Mouse (Mus musculus) hindbrain, embryonic 16.5 days (tissue): ENCODE results near the gene Brd4. TPM values are rescaled to one million over a fixed set of nuclear protein-coding genes. Genes with fewer than 3 reads are reported as not detected.

Experiments
- ATAC-seq: fragments of 200-750 bp; cut with Nextera tagmentation; 2 replicates; pipeline ENCODE4 v1.8.0; 2017; ENCODE audit warnings: moderate TSS enrichment, moderate library complexity
- H3K27ac ChIP-seq: fragments of 300-500 bp; sonication (generic); 2 replicates; pipeline ENCODE4 v1.5.1; 2014; ENCODE audit warnings: low read depth, mild to moderate bottlenecking, control low read depth, low read length, moderate library complexity
- H3K27me3 ChIP-seq: fragments of 300-500 bp; sonication (generic); replicated peaks from 2 replicates; pipeline ENCODE4 v1.6.1; 2014; ENCODE audit warnings: low read length; ENCODE audit not compliant: control insufficient read depth, insufficient read depth
- H3K36me3 ChIP-seq: fragments of 300-500 bp; sonication (generic); 2 replicates; pipeline ENCODE4 v1.6.1; 2014; ENCODE audit warnings: mild to moderate bottlenecking, low read length, moderate library complexity, mixed read lengths; ENCODE audit not compliant: control insufficient read depth, insufficient read depth
- H3K4me1 ChIP-seq: fragments of 300-500 bp; sonication (generic); 2 replicates; pipeline ENCODE4 v1.6.1; 2014; ENCODE audit warnings: low read depth, low read length; ENCODE audit not compliant: control insufficient read depth, insufficient read depth
- H3K4me2 ChIP-seq: fragments of 300-500 bp; sonication (generic); 2 replicates; pipeline ENCODE4 v1.6.1; 2014; ENCODE audit warnings: mild to moderate bottlenecking, low read length, control low read depth, moderate library complexity
- H3K4me3 ChIP-seq: fragments of 300-500 bp; sonication (generic); 2 replicates; pipeline ENCODE4 v1.5.1; 2014; ENCODE audit warnings: mild to moderate bottlenecking, low read length, control low read depth, moderate library complexity
- H3K9ac ChIP-seq: fragments of 300-500 bp; sonication (generic); 2 replicates; pipeline ENCODE4 v1.6.1; 2014; ENCODE audit warnings: low read depth, mild to moderate bottlenecking, control low read depth, low read length, moderate library complexity
- H3K9me3 ChIP-seq: fragments of 300-500 bp; sonication (generic); 2 replicates; pipeline ENCODE4 v1.6.1; 2014; ENCODE audit warnings: mild to moderate bottlenecking, low read length, moderate library complexity; ENCODE audit not compliant: control insufficient read depth
- WGBS: fragments of 180-500 bp; shearing (Covaris S2); extraction: QIAGEN DNeasy Blood & Tissue Kit; methylation state at CpG from one replicate; pipeline ENCODE4 v1.1.7; 2014; 5-methylcytosine and 5-hydroxymethylcytosine counted together
- polyA plus RNA-seq: library from polyadenylated mRNA; unstranded; fragments of >200 nt; fragmentation: Nextera tagmentation; extraction: Ambion mirVana; gene quantifications from 2 replicates; pipeline ENCODE4 v1.2.1, GENCODE M21; 2015

Brd4 gene
- polyA plus RNA-seq, 1 experiment from 2014 or later = 72.9 TPM

- 40% methylated on average over 2 of the region's 2 CpGs for WGBS
- Histone ChIP-seq H3K4me2 (no peak overlapping the region), H3K27ac (no peak overlapping the region), H3K27me3 (no peaks in the 10 kb centered on the region), H3K36me3 (no peaks in the 10 kb centered on the region), H3K9me3 (no peaks in the 10 kb centered on the region), H3K4me3 (no peak overlapping the region), H3K4me1 (peaks cover 5% of the 10 kb centered on the region), H3K9ac (no peak overlapping the region)
- no peak for ATAC-seq
Observed at GRCm38 (mm10) chr17:32268096-32268495, 16.4 kb downstream of the Brd4 start.

- Histone ChIP-seq H3K9ac (no peak overlapping the region), H3K4me1 (peaks cover 5% of the 10 kb centered on the region), H3K27ac (no peak overlapping the region), H3K4me2 (no peak overlapping the region), H3K36me3 (no peaks in the 10 kb centered on the region), H3K27me3 (no peaks in the 10 kb centered on the region), H3K4me3 (no peak overlapping the region), H3K9me3 (no peaks in the 10 kb centered on the region)
- WGBS = 85% methylated on average over 1 of the region's 1 CpGs
- no peak for ATAC-seq
Observed at GRCm38 (mm10) chr17:32267617-32268016, 16.9 kb downstream of the Brd4 start.

DNA sequence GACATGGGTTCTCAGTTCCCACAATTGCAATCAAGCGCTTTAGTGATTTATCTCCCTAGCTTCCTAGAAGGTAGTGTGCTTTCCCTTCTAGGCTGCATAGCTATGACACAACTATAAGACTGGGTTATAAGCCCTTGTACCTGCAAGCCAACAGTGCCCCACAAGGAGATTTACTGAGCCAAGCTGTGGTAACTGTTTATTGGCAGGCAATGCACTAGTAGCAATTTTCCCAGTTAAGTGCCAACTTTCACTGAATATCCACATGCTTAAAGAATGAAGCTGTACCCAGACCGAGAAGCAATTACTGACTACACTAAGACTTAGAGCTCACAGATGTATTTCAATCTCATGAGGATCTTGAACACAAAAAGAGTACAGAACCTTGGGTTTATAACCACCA, 20.9 kb downstream of the Brd4 start:
- 74% methylated on average over 2 of the region's 2 CpGs for WGBS
- H3K36me3 ChIP-seq = no peaks in the 10 kb centered on the region
- no peak overlapping the region for H3K4me3 ChIP-seq
- peak; percentile 19; the same call in 1 of the 2 replicates for ATAC-seq
- H3K27ac ChIP-seq = no peak overlapping the region
- H3K4me1 ChIP-seq = peaks cover 4% of the 10 kb centered on the region
- no peak overlapping the region for H3K9ac ChIP-seq
- no peak overlapping the region for H3K4me2 ChIP-seq
- H3K27me3 ChIP-seq = no peaks in the 10 kb centered on the region
- H3K9me3 ChIP-seq = no peaks in the 10 kb centered on the region

- 0 out of 2 replicates have a peak, but pooled peaks have one; percentile 12 for ATAC-seq
- H3K4me3 ChIP-seq = no peak overlapping the region
- no peaks in the 10 kb centered on the region for H3K36me3 ChIP-seq
- no peaks in the 10 kb centered on the region for H3K27me3 ChIP-seq
- no peak overlapping the region for H3K4me2 ChIP-seq
- 95% methylated on average over 8 of the region's 8 CpGs for WGBS
- no peak overlapping the region for H3K9ac ChIP-seq
- no peaks in the 10 kb centered on the region; the same call in 1 of the 2 replicates for H3K4me1 ChIP-seq
- no peaks in the 10 kb centered on the region for H3K9me3 ChIP-seq
- no peak overlapping the region for H3K27ac ChIP-seq
Observed at GRCm38 (mm10) chr17:32262831-32263559, 21.5 kb downstream of the Brd4 start.

- Histone ChIP-seq H3K9ac (no peak overlapping the region), H3K27me3 (no peaks in the 10 kb centered on the region), H3K4me2 (no peak overlapping the region), H3K27ac (no peak overlapping the region), H3K4me3 (no peak overlapping the region), H3K4me1 (peaks cover 4% of the 10 kb centered on the region), H3K9me3 (no peaks in the 10 kb centered on the region), H3K36me3 (no peaks in the 10 kb centered on the region)
- no peak for ATAC-seq
- 93% methylated on average over 2 of the region's 2 CpGs for WGBS
Observed at GRCm38 (mm10) chr17:32258869-32259268, 25.7 kb downstream of the Brd4 start.

- 46% methylated on average over 6 of the region's 6 CpGs for WGBS
Observed at GRCm38 (mm10) chr17:32257944-32258343, 26.6 kb downstream of the Brd4 start.

GRCm38 (mm10) chr17:32257452-32257851, 27.1 kb downstream of the Brd4 start:
- H3K36me3 ChIP-seq = no peaks in the 10 kb centered on the region
- peaks cover 4% of the 10 kb centered on the region; the same call in 1 of the 2 replicates for H3K4me1 ChIP-seq
- 92% methylated on average over 2 of the region's 2 CpGs for WGBS
- H3K27me3 ChIP-seq = no peaks in the 10 kb centered on the region
- no peak overlapping the region for H3K9ac ChIP-seq
- H3K9me3 ChIP-seq = no peaks in the 10 kb centered on the region
- H3K4me2 ChIP-seq = no peak overlapping the region
- no peak for ATAC-seq
- no peak overlapping the region for H3K4me3 ChIP-seq
- H3K27ac ChIP-seq = no peak overlapping the region

More at GRCm38 (mm10) chr17:32257944-32258343, 26.6 kb downstream of the Brd4 start:
- no peak overlapping the region for H3K27ac ChIP-seq
- no peak overlapping the region for H3K4me2 ChIP-seq
- no peak overlapping the region for H3K9ac ChIP-seq
- H3K4me1 ChIP-seq = peaks cover 4% of the 10 kb centered on the region; the same call in 1 of the 2 replicates
- no peaks in the 10 kb centered on the region for H3K27me3 ChIP-seq
- ATAC-seq = 0 out of 2 replicates have a peak, but pooled peaks have one; percentile 4
- H3K9me3 ChIP-seq = no peaks in the 10 kb centered on the region
- no peak overlapping the region for H3K4me3 ChIP-seq
- H3K36me3 ChIP-seq = no peaks in the 10 kb centered on the region

GRCm38 (mm10) chr17:32256896-32257295, 27.6 kb downstream of the Brd4 start:
- Histone ChIP-seq H3K27me3 (no peaks in the 10 kb centered on the region), H3K4me2 (no peak overlapping the region), H3K9ac (no peak overlapping the region), H3K9me3 (no peaks in the 10 kb centered on the region), H3K27ac (no peak overlapping the region), H3K4me1 (peaks cover 4% of the 10 kb centered on the region; the same call in 1 of the 2 replicates), H3K4me3 (no peak overlapping the region), H3K36me3 (no peaks in the 10 kb centered on the region)
- ATAC-seq = no peak
- 86% methylated on average over 2 of the region's 2 CpGs for WGBS

- Histone ChIP-seq H3K4me3 (no peak overlapping the region), H3K27ac (no peak overlapping the region), H3K9ac (no peak overlapping the region), H3K27me3 (no peaks in the 10 kb centered on the region), H3K9me3 (no peaks in the 10 kb centered on the region), H3K36me3 (no peaks in the 10 kb centered on the region), H3K4me1 (peaks cover 4% of the 10 kb centered on the region; the same call in 1 of the 2 replicates), H3K4me2 (no peak overlapping the region)
- 50% methylated on average over 2 of the region's 2 CpGs for WGBS
- ATAC-seq = no peak
Observed at GRCm38 (mm10) chr17:32253261-32253660, 31.3 kb downstream of the Brd4 start.
